Mouse (Mus musculus): ENCODE measurements at regions not wholly inside any gene's neighbourhood (a gene's known extent, or its start where the extent isn't known, plus 50 kb on each side); places are given as distances from the start of the nearest gene placed in this dataset.
A peak's percentile ranks its signal among the peaks of the same experiment; 100 is the strongest.
"Not testable (repeated sequence)": the region's sequence is repeated elsewhere in the genome, so short reads cannot be mapped to it uniquely, and the experiment has no call there.

- DNase-seq (ENCODE audit: low read depth, low spot score) = no peak
Measured at GRCm38 (mm10) chr5:129256136-129256535, 159.6 kb downstream of the Adgrd1 start.

GRCm38 (mm10) chr5:129257206-129257605, 160.7 kb downstream of the Adgrd1 start:
- DNase-seq (ENCODE audit: low read depth, low spot score) = no peak

DNA sequence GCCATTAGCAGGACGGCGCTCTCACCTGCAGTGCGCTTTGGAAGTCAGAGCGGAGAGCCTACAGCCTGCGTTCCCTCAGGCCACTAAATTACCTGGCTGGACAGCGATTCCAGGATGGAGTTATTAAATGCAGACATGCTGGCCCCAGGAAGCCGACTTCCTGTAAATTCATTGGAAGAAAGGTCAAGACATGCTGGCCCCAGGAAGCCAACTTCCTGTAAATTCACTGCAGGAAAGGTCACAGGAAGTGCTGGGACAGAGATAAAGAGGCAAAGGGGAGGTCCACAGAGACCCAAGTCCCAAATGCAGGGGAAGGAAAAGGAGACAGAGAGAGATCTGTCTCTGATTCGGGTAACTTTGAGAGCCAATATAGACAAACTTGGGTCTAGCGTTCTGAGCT, 164.1 kb downstream of the Adgrd1 start:
- peak; percentile 18 for DNase-seq (ENCODE audit: low read depth, low spot score)

DNA sequence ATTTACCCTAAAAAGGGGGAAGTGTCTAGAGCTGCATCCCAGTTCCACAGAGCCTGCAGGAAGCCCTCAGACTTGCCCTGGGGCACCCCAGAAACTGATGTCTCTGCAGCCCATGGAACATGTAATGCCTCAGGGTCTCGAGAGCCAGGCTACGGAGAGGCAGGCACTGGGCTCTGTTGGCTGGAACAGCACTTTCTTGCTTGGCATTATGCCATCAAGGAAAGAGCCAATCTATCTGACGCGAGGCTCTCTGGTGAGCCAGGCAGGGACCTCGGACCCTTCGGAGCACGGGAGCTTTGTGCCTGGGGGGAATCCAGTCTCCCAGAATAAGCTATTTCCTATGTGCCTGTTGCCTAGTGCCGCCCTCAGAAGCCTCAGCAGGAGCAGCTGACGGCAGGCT, 166.6 kb downstream of the Adgrd1 start:
- no peak for DNase-seq (ENCODE audit: low read depth, low spot score)

DNA sequence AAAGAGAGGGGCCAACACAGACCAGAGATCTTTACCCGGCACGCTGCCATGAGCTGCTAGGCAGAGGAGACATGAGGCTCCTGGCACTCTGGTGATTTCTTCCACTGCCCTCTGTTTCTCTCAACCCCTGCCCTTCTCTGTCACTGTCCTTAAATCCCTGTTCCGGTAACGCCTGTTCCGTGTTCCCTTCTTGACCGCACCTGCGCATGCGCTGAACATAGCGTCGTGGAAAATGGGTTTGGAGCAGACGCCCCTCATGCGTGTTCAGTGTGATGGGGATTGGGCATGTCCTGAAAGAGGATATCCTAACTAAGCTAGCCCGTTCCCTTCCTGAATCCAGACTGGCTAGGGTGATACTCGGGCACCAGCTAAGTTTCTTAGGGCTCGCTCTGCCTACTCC, 167.8 kb downstream of the Adgrd1 start:
- DNase-seq (ENCODE audit: low read depth, low spot score) = no peak

GRCm38 (mm10) chr5:129268456-129268855, 171.9 kb downstream of the Adgrd1 start:
- DNase-seq (ENCODE audit: low read depth, low spot score) = no peak

- DNase-seq (ENCODE audit: low read depth, low spot score) = no peak
Measured at GRCm38 (mm10) chr5:129270051-129270472, 173.5 kb downstream of the Adgrd1 start.

DNA sequence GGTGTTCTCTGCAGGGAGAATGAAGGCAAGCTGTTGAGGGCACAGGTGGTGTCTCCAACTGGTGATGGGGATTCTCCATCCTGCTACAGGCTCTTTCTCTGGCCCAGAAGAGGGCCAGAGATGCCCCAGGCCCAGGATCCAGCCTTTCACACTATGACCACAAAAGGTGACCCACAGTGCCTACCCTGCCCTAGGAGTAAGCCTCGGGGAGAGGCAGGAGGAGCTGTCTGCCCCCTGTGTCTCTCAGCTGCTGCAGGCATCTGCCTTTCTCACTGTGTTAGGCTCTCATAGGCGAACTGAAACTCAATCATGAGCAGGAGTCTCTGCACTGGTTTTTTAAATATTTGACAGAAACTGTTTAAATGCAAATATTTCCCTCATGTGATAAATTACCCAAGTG, 184.9 kb downstream of the Adgrd1 start:
- no peak for DNase-seq (ENCODE audit: low read depth, low spot score)

GRCm38 (mm10) chr5:129282133-129282532, 185.6 kb downstream of the Adgrd1 start:
- no peak for DNase-seq (ENCODE audit: low read depth, low spot score)

- no peak for DNase-seq (ENCODE audit: low read depth, low spot score)
Measured at GRCm38 (mm10) chr5:129282826-129283225, 186.3 kb downstream of the Adgrd1 start.

DNA sequence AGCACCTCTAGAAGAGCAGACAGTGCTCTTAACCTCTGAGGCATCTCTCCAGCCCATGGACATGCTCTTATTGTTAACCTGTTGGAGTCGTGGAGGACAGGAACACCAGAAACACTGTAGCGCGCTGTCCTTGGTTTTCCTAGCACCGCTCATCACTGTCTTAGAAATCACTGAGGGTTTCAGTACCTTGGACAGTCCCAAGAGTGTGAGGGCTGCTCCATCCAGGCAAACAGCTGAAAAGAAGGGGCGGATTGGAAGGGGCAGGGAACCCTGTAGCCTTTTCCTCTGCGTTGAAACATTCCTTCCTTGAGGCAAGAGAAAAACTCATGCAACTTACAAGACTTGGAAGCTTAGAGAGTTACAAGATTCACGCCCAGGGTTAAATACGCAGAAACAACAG, 190.9 kb downstream of the Adgrd1 start:
- no peak for DNase-seq (ENCODE audit: low read depth, low spot score)

DNA sequence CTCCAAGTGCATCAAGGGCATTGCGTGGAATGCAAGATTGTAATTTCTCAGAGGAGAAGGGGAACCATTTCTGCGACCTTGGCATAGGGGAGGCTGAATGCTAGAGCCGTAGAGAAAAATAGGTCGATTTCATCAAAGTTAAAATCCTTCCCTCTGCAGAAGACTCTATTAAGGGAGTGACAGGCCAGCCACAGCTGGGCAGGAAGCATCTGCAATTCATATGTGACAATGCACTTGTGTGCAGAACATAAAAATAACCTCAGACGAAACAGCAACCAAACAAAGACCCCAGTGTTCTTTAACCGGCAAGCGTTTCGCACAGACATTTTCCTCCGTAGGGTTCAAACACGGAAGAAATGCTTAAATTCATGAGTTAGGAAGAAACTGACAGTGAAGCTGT, 196.3 kb downstream of the Adgrd1 start:
- DNase-seq (ENCODE audit: low read depth, low spot score) = not testable (repeated sequence)

GRCm38 (mm10) chr5:129294861-129295542, 198.5 kb downstream of the Adgrd1 start:
- not testable (repeated sequence) for DNase-seq (ENCODE audit: low read depth, low spot score)

GRCm38 (mm10) chr5:129297657-129298349, 201.3 kb downstream of the Adgrd1 start:
- DNase-seq (ENCODE audit: low read depth, low spot score) = no peak

DNA sequence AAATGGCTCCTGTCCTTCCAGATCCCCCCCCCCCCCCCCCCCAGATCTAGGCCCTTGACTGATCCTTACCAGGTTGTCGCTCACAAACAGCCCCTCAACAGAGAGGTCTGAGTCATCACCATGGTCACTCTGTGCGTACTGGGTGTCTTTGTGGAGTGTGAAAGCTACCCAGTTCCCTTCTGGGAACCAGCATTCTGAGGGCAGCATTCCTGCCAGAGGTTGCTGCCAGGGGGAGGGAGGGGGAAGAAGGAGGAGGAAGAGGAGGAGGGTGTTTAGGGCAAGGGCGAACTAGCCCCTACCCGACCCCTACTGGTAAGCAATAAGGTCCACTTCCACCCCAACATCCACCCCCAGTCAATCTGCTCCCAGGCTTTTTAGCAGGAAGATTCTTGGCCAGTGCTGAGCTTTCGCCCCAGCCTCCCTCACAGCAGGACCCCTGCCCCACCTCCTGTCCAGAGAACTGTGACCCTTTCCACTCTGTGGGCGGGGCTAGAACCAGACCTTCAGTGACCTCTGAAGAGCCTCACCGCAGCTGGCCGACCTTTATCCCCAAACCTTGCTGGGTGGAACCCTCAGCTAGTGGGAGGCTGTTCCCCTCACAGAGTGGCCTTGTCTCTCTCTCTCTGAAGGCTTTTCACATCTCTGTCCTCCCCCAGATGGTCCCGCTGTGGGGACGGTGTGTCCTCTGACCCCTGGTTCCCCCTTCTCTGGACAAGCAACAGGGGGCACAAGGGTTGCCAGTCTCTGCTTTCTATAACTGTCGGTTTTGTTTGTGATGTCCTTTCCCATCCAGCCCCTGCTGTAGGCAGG, 202.2 kb upstream of the Sfswap start:
- no peak for DNase-seq (ENCODE audit: low read depth, low spot score)

- DNase-seq (ENCODE audit: low read depth, low spot score) = no peak
Measured at GRCm38 (mm10) chr5:129299456-129299765, 201.6 kb upstream of the Sfswap start.

DNA sequence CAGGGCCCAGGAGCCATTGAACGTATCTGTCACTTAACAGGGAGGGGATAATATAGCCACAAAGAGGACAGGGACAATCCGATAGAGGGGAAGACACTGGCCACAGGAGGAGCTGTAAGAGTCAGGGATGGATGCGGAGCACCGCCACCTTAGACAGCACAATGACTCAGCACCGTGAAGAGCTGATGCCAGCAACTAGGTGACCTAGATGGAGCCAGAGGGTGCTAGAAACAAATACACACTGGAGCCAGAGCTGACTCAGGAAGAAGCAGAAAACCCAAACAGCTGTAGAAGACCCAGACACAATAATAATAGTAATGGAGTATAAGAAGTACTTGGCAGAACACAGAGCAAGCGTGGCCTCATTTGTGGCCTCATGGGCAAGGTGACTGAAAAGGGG, 200.6 kb upstream of the Sfswap start:
- no peak for DNase-seq (ENCODE audit: low read depth, low spot score)

DNA sequence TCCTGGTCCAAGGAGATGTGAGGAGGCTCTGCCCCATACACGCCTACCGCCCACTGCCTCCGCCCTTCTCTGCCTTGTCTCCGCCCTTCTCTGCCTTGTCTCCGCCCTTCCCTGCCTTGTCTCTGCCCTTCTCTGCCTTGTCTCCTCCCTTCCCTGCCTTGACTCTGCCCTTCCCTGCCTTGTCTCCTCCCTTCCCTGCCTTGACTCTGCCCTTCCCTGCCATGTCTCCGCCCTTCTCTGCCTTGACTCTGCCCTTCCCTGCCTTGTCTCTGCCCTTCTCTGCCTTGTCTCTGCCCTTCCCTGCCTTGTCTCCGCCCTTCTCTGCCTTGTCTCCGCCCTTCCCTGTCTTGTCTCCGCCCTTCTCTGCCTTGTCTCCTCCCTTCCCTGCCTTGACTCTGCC, 185.4 kb upstream of the Sfswap start:
- no peak for DNase-seq (ENCODE audit: low read depth, low spot score)

DNA sequence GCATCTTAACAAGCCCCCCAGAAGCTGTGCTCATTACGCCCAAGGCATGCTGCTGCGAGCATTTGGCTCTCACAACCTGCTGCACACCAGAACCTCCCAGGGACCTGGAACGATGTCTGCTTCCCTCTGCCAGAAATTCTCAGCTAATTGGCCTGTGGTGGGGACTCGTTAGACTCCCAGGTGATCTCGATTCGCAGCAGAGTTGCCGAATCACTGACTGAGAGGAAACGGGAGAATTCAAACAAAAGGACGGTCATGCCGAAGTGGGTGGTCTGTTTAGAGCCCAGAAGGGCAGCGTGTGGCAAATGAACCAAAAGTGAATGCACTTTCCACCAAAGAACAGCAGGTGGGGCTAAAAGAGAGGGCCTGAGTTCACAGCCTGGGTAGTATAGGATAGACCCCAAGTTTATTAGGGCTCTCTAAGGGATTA, 169.9 kb upstream of the Sfswap start:
- no peak for DNase-seq (ENCODE audit: low read depth, low spot score)

GRCm38 (mm10) chr5:129332014-129332413, 169.0 kb upstream of the Sfswap start:
- DNase-seq (ENCODE audit: low read depth, low spot score) = no peak

- DNase-seq (ENCODE audit: low read depth, low spot score) = no peak
Measured at GRCm38 (mm10) chr5:129338511-129338910, 162.5 kb upstream of the Sfswap start.

DNA sequence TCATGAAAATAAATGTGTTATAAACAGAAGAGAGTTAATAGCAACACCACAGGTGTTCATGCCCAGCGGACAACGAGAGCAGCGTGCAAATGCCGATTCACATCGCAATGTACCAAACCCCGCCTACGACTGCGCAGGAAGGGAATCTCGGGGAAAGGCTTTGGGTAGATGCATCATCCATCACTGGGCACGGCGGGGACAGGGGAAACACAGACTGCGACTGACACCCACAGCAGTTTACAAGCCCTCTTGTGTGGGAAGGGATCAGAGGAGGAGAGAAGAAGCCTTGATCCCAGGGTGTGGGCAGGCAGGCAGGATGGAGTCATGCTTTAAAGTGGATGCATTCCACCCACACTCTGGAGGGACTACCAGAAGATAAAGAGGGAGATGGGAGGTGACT, 157.0 kb upstream of the Sfswap start:
- DNase-seq (ENCODE audit: low read depth, low spot score) = no peak

- no peak for DNase-seq (ENCODE audit: low read depth, low spot score)
Measured at GRCm38 (mm10) chr5:129350024-129350423, 151.0 kb upstream of the Sfswap start.
